Mouse (Mus musculus): ENCODE measurements around the gene Adgrf2. TPM values are rescaled to one million over a fixed set of nuclear protein-coding genes. Genes with fewer than 3 reads are reported as not detected.
A peak's percentile ranks its signal among the peaks of the same experiment; 100 is the strongest.

The Adgrf2 gene
- polyA plus RNA-seq, 1 experiment from 2014 or later, result 3.2 TPM

DNA sequence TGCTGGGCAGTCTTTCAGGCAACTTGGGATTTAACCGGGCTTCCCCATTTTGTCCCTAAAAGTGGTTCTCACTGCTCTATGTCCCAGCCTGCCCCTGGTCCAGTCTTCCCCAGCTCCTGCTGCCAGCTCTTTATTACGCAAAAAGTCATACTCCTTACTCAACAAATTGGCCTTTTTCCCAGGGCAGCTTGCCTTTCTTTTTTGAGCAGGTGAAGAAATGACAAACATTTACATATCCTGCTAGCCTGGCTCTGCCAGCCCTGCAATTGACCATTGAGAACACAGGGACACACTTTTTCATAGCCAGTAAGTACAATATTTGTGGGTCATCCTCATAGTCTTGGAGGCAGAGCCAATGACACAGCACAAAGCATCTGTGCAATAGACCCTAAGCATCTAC is 10.2 kb upstream of the Adgrf2 start:
- ATAC-seq (ENCODE audit: low FRiP score, low TSS enrichment) (no peak), DNase-seq (ENCODE audit: low spot score) (no peak)
- Histone ChIP-seq H3K4me2 (replicated peaks; ENCODE audit: low read depth) (no peak overlapping the region), H3K4me3 (ENCODE audit: low read depth, low read length) (no peak overlapping the region), H3K9me3 (ENCODE audit: control insufficient read depth, low read length) (no peaks in the 10 kb centered on the region), H3K36me3 (ENCODE audit: control insufficient read depth, insufficient read depth, low read length) (no peaks in the 10 kb centered on the region), H3K27ac (replicated peaks) (no peak overlapping the region), H3K27me3 (ENCODE audit: control insufficient read depth, insufficient read depth, low read length) (no peaks in the 10 kb centered on the region), H3K4me1 (replicated peaks; ENCODE audit: control insufficient read depth, insufficient read depth) (no peaks in the 10 kb centered on the region), H3K9ac (ENCODE audit: low read length) (no peak overlapping the region)
- WGBS, result 75% methylated on average over 2 of the region's 2 CpGs
- TF ChIP-seq EP300 (optimal IDR thresholded peaks at IDR 0.05) (no peak), CTCF (IDR thresholded peaks at IDR 0.05; ENCODE audit: low read depth) (no peak)

DNA sequence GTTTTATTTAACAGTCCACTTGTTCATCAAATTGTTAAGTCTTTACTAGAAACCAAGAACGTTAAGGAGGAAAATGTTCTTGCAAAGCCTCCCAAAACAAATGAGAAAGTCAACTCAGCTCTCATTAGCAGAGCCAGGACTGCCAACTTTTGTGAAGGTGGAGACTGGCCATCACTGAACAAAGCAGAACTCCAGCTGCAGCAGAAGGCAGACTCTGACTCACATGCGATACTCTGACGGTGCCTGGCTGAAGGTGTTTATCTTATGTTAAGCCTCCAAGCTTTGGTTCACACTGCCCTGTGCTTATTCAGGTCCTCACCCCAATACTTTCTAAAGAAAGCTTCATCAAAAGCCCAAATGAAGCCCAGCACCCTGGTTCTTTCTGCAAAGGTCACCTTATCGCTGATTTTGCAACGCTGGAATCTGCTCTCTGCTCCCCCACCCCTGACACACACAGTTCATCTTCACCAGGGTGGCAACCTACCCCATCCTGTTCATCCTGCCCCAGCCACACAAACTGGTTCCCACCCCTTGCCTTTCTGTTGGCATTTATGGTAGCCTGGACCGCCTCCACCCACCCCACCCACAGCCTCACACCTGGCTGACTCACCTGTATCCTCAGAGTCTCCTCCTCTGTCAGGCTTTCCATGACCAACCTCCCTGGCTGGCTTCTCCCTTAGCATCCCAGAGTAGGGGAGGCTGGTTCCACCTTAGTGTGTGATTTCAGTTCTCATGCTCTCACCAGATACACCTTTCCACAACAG is 3.9 kb upstream of the Adgrf2 start:
- Histone ChIP-seq H3K9ac (ENCODE audit: low read length) (no peak overlapping the region), H3K27ac (replicated peaks) (peak overlapping the region; percentile 9; the same call in 1 of the 2 replicates), H3K27me3 (ENCODE audit: control insufficient read depth, insufficient read depth, low read length) (no peaks in the 10 kb centered on the region), H3K9me3 (ENCODE audit: control insufficient read depth, low read length) (no peaks in the 10 kb centered on the region), H3K4me1 (replicated peaks; ENCODE audit: control insufficient read depth, insufficient read depth) (no peaks in the 10 kb centered on the region), H3K4me3 (ENCODE audit: low read depth, low read length) (no peak overlapping the region), H3K36me3 (ENCODE audit: control insufficient read depth, insufficient read depth, low read length) (no peaks in the 10 kb centered on the region), H3K4me2 (replicated peaks; ENCODE audit: low read depth) (no peak overlapping the region)
- WGBS, result 33% methylated on average over 6 of the region's 6 CpGs
- TF ChIP-seq CTCF (IDR thresholded peaks at IDR 0.05; ENCODE audit: low read depth), result no peak
- TF ChIP-seq EP300 (optimal IDR thresholded peaks at IDR 0.05), result no peak
- peak; percentile 53; the same call in 1 of the 2 replicates for ATAC-seq (ENCODE audit: low FRiP score, low TSS enrichment)
- DNase-seq (ENCODE audit: low spot score), result no peak

DNA sequence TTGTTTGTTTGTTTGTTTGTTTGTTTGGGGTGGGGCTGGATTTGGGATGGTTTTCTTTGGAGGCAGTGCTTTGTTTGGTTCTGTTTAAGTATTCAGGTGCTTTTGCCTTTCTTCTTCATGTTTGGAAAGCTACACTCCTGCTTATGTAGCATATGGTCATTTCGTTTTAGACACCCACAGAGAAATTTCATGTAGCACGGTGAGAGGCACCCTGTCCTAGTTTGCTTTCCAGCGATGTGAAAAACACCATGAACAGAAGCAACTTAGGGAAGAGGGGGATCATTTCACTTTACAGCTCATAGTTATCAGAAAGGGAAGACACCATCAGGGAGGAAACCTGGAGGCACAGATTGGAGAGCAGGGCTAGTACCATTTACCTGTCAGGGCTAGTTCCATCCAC is 844 bp upstream of the Adgrf2 start:
- DNase-seq (ENCODE audit: low spot score) (no peak), ATAC-seq (ENCODE audit: low FRiP score, low TSS enrichment) (no peak)
- TF ChIP-seq EP300 (optimal IDR thresholded peaks at IDR 0.05) (no peak), CTCF (IDR thresholded peaks at IDR 0.05; ENCODE audit: low read depth) (no peak)
- Histone ChIP-seq H3K27ac (replicated peaks) (no peak overlapping the region), H3K9me3 (ENCODE audit: control insufficient read depth, low read length) (no peaks in the 10 kb centered on the region), H3K27me3 (ENCODE audit: control insufficient read depth, insufficient read depth, low read length) (no peaks in the 10 kb centered on the region), H3K9ac (ENCODE audit: low read length) (no peak overlapping the region), H3K4me2 (replicated peaks; ENCODE audit: low read depth) (no peak overlapping the region), H3K4me1 (replicated peaks; ENCODE audit: control insufficient read depth, insufficient read depth) (no peaks in the 10 kb centered on the region), H3K36me3 (ENCODE audit: control insufficient read depth, insufficient read depth, low read length) (no peaks in the 10 kb centered on the region), H3K4me3 (ENCODE audit: low read depth, low read length) (no peak overlapping the region)
- 89% methylated on average over 3 of the region's 3 CpGs for WGBS

DNA sequence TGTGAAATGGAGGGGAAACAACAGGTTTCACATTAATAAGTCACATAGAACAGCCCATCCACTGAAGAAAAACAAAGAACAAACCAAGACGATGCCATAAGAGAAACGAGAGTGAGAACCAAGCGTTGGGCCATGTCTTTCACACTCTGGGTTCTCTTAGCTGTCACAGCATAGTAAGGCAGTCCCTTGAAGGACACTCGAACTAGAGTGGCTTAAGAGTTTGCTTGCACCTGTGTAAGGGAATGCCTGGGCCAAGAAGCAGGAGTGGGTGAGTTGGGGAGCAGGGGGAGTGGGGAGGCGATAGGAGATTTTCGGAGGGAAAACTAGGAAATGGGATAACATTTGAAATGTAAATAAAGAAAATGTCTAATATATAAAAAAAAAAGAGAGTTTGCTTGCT is 3.2 kb downstream of the Adgrf2 start:
- H3K27ac ChIP-seq (replicated peaks), result no peak overlapping the region
- 83% methylated on average over 6 of the region's 6 CpGs for WGBS
- no peak overlapping the region for H3K4me2 ChIP-seq (replicated peaks; ENCODE audit: low read depth)
- no peak overlapping the region for H3K4me3 ChIP-seq (ENCODE audit: low read depth, low read length)
- H3K27me3 ChIP-seq (ENCODE audit: control insufficient read depth, insufficient read depth, low read length), result no peaks in the 10 kb centered on the region
- DNase-seq (ENCODE audit: low spot score), result no peak
- no peaks in the 10 kb centered on the region for H3K4me1 ChIP-seq (replicated peaks; ENCODE audit: control insufficient read depth, insufficient read depth)
- no peak overlapping the region for H3K9ac ChIP-seq (ENCODE audit: low read length)
- TF ChIP-seq CTCF (IDR thresholded peaks at IDR 0.05; ENCODE audit: low read depth), result no peak
- TF ChIP-seq EP300 (optimal IDR thresholded peaks at IDR 0.05), result no peak
- ATAC-seq (ENCODE audit: low FRiP score, low TSS enrichment), result no peak
- H3K9me3 ChIP-seq (ENCODE audit: control insufficient read depth, low read length), result no peaks in the 10 kb centered on the region
- H3K36me3 ChIP-seq (ENCODE audit: control insufficient read depth, insufficient read depth, low read length), result no peaks in the 10 kb centered on the region

DNA sequence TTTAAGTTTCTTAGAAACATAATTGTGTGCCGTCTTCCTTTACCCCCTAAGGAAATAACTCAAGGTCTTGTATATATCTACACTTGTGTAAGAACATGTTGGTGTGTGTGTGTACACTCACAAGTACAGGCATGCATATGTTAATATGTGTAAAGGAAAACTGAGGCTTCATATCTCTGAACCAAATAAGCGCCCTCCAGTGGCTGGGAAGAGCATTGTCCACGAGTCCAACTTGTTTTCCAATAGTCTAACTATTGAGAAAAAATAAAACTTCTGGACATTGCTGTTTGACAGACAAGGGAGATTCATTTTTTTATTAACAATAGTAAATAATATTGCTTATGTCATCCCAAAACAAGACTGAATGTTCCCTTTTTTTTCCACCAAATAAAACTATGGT is 24.8 kb downstream of the Adgrf2 start:
- no peaks in the 10 kb centered on the region for H3K4me1 ChIP-seq (replicated peaks; ENCODE audit: control insufficient read depth, insufficient read depth)
- WGBS, result 45% methylated on average over 3 of the region's 3 CpGs
- H3K9me3 ChIP-seq (ENCODE audit: control insufficient read depth, low read length), result no peaks in the 10 kb centered on the region
- DNase-seq (ENCODE audit: low spot score) (no peak), ATAC-seq (ENCODE audit: low FRiP score, low TSS enrichment) (no peak)
- TF ChIP-seq CTCF (IDR thresholded peaks at IDR 0.05; ENCODE audit: low read depth) (peak; percentile 56), EP300 (optimal IDR thresholded peaks at IDR 0.05) (no peak)
- H3K27ac ChIP-seq (replicated peaks), result no peak overlapping the region
- H3K27me3 ChIP-seq (ENCODE audit: control insufficient read depth, insufficient read depth, low read length), result no peaks in the 10 kb centered on the region
- H3K9ac ChIP-seq (ENCODE audit: low read length), result no peak overlapping the region
- H3K36me3 ChIP-seq (ENCODE audit: control insufficient read depth, insufficient read depth, low read length), result no peaks in the 10 kb centered on the region
- H3K4me3 ChIP-seq (ENCODE audit: low read depth, low read length), result no peak overlapping the region
- no peak overlapping the region for H3K4me2 ChIP-seq (replicated peaks; ENCODE audit: low read depth)

DNA sequence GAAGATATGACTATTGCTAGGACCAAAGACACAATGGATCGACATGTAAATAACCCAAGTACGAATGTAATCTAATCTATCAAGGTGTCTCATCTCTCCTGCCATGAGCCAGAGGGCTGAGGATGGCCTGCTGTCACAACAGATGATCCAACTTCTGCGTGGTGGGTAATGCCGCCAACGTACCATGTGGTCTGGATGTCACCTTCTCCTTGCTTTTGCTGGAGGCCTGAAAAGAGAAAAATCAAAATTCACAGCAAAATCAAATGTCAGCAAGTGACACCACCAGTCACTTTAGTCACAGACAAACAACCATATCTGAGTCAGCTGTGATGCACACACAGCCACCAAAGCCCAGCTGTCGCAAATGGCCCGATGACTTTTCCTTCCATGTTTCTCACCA is 27.0 kb downstream of the Adgrf2 start:
- no peak for DNase-seq (ENCODE audit: low spot score)
- no peaks in the 10 kb centered on the region for H3K4me1 ChIP-seq (replicated peaks; ENCODE audit: control insufficient read depth, insufficient read depth)
- WGBS, result 90% methylated on average over 7 of the region's 7 CpGs
- H3K36me3 ChIP-seq (ENCODE audit: control insufficient read depth, insufficient read depth, low read length), result no peaks in the 10 kb centered on the region
- no peaks in the 10 kb centered on the region for H3K9me3 ChIP-seq (ENCODE audit: control insufficient read depth, low read length)
- no peak overlapping the region for H3K4me2 ChIP-seq (replicated peaks; ENCODE audit: low read depth)
- ATAC-seq (ENCODE audit: low FRiP score, low TSS enrichment), result no peak
- no peak overlapping the region for H3K27ac ChIP-seq (replicated peaks)
- H3K4me3 ChIP-seq (ENCODE audit: low read depth, low read length), result no peak overlapping the region
- no peak overlapping the region for H3K9ac ChIP-seq (ENCODE audit: low read length)
- H3K27me3 ChIP-seq (ENCODE audit: control insufficient read depth, insufficient read depth, low read length), result no peaks in the 10 kb centered on the region
- no peak for TF ChIP-seq CTCF (IDR thresholded peaks at IDR 0.05; ENCODE audit: low read depth)
- no peak for TF ChIP-seq EP300 (optimal IDR thresholded peaks at IDR 0.05)
